In genomic region chr7:126448481-126448880, GRCm38 (mm10) we compare ENCODE assay signal across 21 mouse cellular contexts. TPM values are rescaled to one million over a fixed set of nuclear protein-coding genes. Genes with fewer than 3 reads are reported as not detected.
"Had no signal": no experiment of that assay in that cellular context is flagged by ENCODE, and none has a peak within 500 bp of the region (broad histone marks: within the 10 kb centered on the region; RNA-seq: fewer than 3 reads in every experiment).

No protein-coding gene starts in this region.

- H3K4me3 ChIP-seq: limb, embryonic 12.5 days; liver, embryonic 13.5 days; lung, embryonic 15.5 days; midbrain, embryonic 13.5 days; neural tube, embryonic 15.5 days had no signal

- DNase-seq: kidney, adult 11 months; kidney, adult 9 months; liver; liver, embryonic 13.5 days; liver, postnatal 0 days; lung, postnatal 14 days; right cerebral cortex, postnatal 4 days; spleen, adult 18-20 months; thymus, postnatal 14 days had no signal

- H3K27ac ChIP-seq: kidney, postnatal 0 days; limb, embryonic 12.5 days; liver, embryonic 13.5 days; lung, embryonic 15.5 days; macrophage; midbrain, embryonic 13.5 days; neural tube, embryonic 15.5 days had no signal

- ATAC-seq: liver, postnatal 0 days; midbrain, embryonic 13.5 days had no signal

- H3K27me3 ChIP-seq: limb, embryonic 12.5 days; liver, embryonic 13.5 days; lung, embryonic 15.5 days; midbrain, embryonic 13.5 days; neural tube, embryonic 15.5 days had no signal

- H3K4me1 ChIP-seq: limb, embryonic 12.5 days; liver, embryonic 13.5 days; lung, embryonic 15.5 days; midbrain, embryonic 13.5 days; neural tube, embryonic 15.5 days had no signal

RNA-seq across cellular contexts. Expression of gene Atp2a1, which starts 14.4 kb away (rescaled TPM):
- polyA plus RNA-seq: macrophage; stomach, embryonic 14.5 days had no signal

RNA-seq across cellular contexts. Expression of gene Cd19, which starts 33.8 kb away (rescaled TPM):
- total RNA-seq: layer of hippocampus, postnatal 25 days; left cerebral cortex, adult 8-10 months; left cerebral cortex, postnatal 36 days; midbrain, postnatal 0 days had no signal
- polyA plus RNA-seq: limb, embryonic 12.5 days; lung, embryonic 15.5 days; midbrain, embryonic 13.5 days; neural tube, embryonic 11.5 days; stomach, embryonic 14.5 days had no signal
